ENCODE assay signal across 23 mouse cellular contexts in the genomic region with DNA sequence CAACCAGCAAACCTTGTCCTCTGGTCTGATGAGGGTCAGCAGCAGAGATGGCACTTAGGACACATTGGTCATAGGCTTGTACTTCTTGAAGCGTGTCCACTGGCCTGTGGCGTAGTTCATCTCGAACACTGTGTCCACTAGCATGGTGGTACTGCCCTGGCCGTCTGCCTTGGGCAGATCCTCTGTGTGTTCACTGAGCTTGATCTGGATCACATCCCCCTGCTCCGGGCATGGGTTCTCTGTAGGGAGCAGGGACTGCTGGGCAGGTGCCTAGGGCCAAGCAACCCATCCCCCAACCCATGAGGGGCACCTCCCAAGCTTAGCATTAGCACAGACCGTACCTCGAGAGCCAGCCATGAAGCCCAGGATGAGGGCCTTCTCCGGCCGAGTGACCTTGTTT. TPM values are rescaled to one million over a fixed set of nuclear protein-coding genes. Genes with fewer than 3 reads are reported as not detected.
A peak's percentile ranks its signal among the peaks of the same experiment; 100 is the strongest.
DNase-seq lines count a peak whose midpoint lies in the region; ATAC-seq lines count a peak whose summit lies in the region.
"Had no signal": no experiment of that assay in that cellular context is flagged by ENCODE, and none has a peak within 500 bp of the region (broad histone marks: within the 10 kb centered on the region; RNA-seq: fewer than 3 reads in every experiment).

No protein-coding gene starts in this region.

- H3K4me3 ChIP-seq in hindbrain, embryonic 16.5 days (ENCODE audit: low read length): no peak overlapping the region
- H3K4me3 ChIP-seq in hindbrain, embryonic 13.5 days: no peak overlapping the region
- H3K4me3 ChIP-seq in liver, embryonic 11.5 days (ENCODE audit: low read depth, low read length): no peak overlapping the region
- H3K4me3 ChIP-seq: embryonic facial prominence, embryonic 15.5 days; erythroblast, embryonic 14.5 days; forebrain, embryonic 10.5 days; heart, adult 2 months; hindbrain, embryonic 12.5 days had no signal

- WGBS in hindbrain, embryonic 16.5 days: 89% methylated on average over 9 of the region's 9 CpGs
- WGBS in hindbrain, embryonic 13.5 days: 93% methylated on average over 9 of the region's 9 CpGs
- 91% methylated on average over 9 of the region's 9 CpGs for WGBS in liver, embryonic 11.5 days

- H3K27me3 ChIP-seq in hindbrain, embryonic 16.5 days (replicated peaks; ENCODE audit: control insufficient read depth, insufficient read depth, low read length): no peaks in the 10 kb centered on the region
- H3K27me3 ChIP-seq in hindbrain, embryonic 13.5 days: no peaks in the 10 kb centered on the region
- no peaks in the 10 kb centered on the region for H3K27me3 ChIP-seq in liver, embryonic 11.5 days (replicated peaks; ENCODE audit: control insufficient read depth, insufficient read depth, low read length)
- H3K27me3 ChIP-seq: embryonic facial prominence, embryonic 15.5 days; hindbrain, embryonic 12.5 days; Patski had no signal

- no peak overlapping the region for H3K9ac ChIP-seq in hindbrain, embryonic 16.5 days (ENCODE audit: low read depth, low read length)
- H3K9ac ChIP-seq in hindbrain, embryonic 13.5 days: no peak overlapping the region
- no peak overlapping the region for H3K9ac ChIP-seq in liver, embryonic 11.5 days (ENCODE audit: low read depth, low read length)
- H3K9ac ChIP-seq: embryonic facial prominence, embryonic 15.5 days; hindbrain, embryonic 12.5 days had no signal

- H3K4me2 ChIP-seq in hindbrain, embryonic 16.5 days (ENCODE audit: low read length): no peak overlapping the region
- H3K4me2 ChIP-seq in hindbrain, embryonic 13.5 days: no peak overlapping the region
- H3K4me2 ChIP-seq in liver, embryonic 11.5 days: no peak overlapping the region
- H3K4me2 ChIP-seq: embryonic facial prominence, embryonic 15.5 days; heart, embryonic 11.5 days; hindbrain, embryonic 12.5 days had no signal

- no peak overlapping the region for H3K27ac ChIP-seq in hindbrain, embryonic 16.5 days (ENCODE audit: low read depth, low read length)
- no peak overlapping the region for H3K27ac ChIP-seq in hindbrain, embryonic 13.5 days
- no peak overlapping the region for H3K27ac ChIP-seq in liver, embryonic 11.5 days (ENCODE audit: low read depth, low read length)
- H3K27ac ChIP-seq: embryonic facial prominence, embryonic 15.5 days; forebrain, embryonic 10.5 days; heart, adult 2 months; hindbrain, embryonic 12.5 days had no signal

- no peaks in the 10 kb centered on the region for H3K9me3 ChIP-seq in hindbrain, embryonic 16.5 days (ENCODE audit: control insufficient read depth, low read length)
- H3K9me3 ChIP-seq in hindbrain, embryonic 13.5 days: no peaks in the 10 kb centered on the region
- no peaks in the 10 kb centered on the region for H3K9me3 ChIP-seq in liver, embryonic 11.5 days (ENCODE audit: control insufficient read depth, low read length)
- H3K9me3 ChIP-seq: embryonic facial prominence, embryonic 15.5 days; forebrain, embryonic 10.5 days; hindbrain, embryonic 12.5 days had no signal

- H3K36me3 ChIP-seq in hindbrain, embryonic 16.5 days (ENCODE audit: control insufficient read depth, insufficient read depth, low read length): peaks cover 61% of the 10 kb centered on the region
- H3K36me3 ChIP-seq in hindbrain, embryonic 13.5 days: peaks cover 94% of the 10 kb centered on the region
- peaks cover 77% of the 10 kb centered on the region for H3K36me3 ChIP-seq in liver, embryonic 11.5 days (ENCODE audit: control insufficient read depth, insufficient read depth, low read length)

- ATAC-seq in hindbrain, embryonic 16.5 days: 0 out of 2 replicates have a peak, but pooled peaks have one; percentile 22
- ATAC-seq in hindbrain, embryonic 13.5 days (ENCODE audit: low FRiP score): no peak
- ATAC-seq in liver, embryonic 11.5 days (replicated peaks; ENCODE audit: low FRiP score): 0 out of 2 replicates have a peak, but pooled peaks have one; percentile 27
- ATAC-seq: forebrain, embryonic 16.5 days; Patski had no signal

- DNase-seq in cerebellum, postnatal 10 days: peak; percentile 19 to 34
- no peak for DNase-seq in cerebellum, postnatal 4 days (ENCODE audit: low spot score in 2 of 2)
- no peak for DNase-seq in liver, embryonic 11.5 days (ENCODE audit: low spot score)
- DNase-seq in liver: no peak
- DNase-seq in testis, postnatal 10 days (ENCODE audit: low spot score): peak; percentile 39
- no peak for DNase-seq in testis, postnatal 14 days (ENCODE audit: low spot score)
- DNase-seq: adrenal gland, adult 2 months; adrenal gland, postnatal 25 days; cerebellum, adult 18-20 months; cerebellum, adult 9-11 months; embryo, embryonic 11 days; gastrocnemius, postnatal 10 days; heart, adult 2 months; heart, postnatal 4 days had no signal

- H3K4me1 ChIP-seq in hindbrain, embryonic 16.5 days (ENCODE audit: control insufficient read depth, insufficient read depth, low read depth, low read length): no peaks in the 10 kb centered on the region
- no peaks in the 10 kb centered on the region for H3K4me1 ChIP-seq in hindbrain, embryonic 13.5 days (replicated peaks)
- H3K4me1 ChIP-seq in liver, embryonic 11.5 days (replicated peaks; ENCODE audit: control insufficient read depth, insufficient read depth, low read length): no peaks in the 10 kb centered on the region
- H3K4me1 ChIP-seq: embryonic facial prominence, embryonic 15.5 days; forebrain, embryonic 10.5 days; hindbrain, embryonic 12.5 days had no signal

RNA-seq across cellular contexts. Expression of a gene that starts 37.5 kb away (rescaled TPM):
- polyA plus RNA-seq in hindbrain, embryonic 16.5 days (2015; fragmentation: Nextera tagmentation; extraction: Ambion mirVana): 37.8 and 42.8 TPM in 2 replicates
- polyA plus RNA-seq in hindbrain, embryonic 13.5 days (2015; fragmentation: Nextera tagmentation; extraction: Ambion mirVana): 41.8 and 44.3 TPM in 2 replicates
- polyA plus RNA-seq in liver, embryonic 11.5 days (2014; fragmentation: Nextera tagmentation; extraction: Ambion mirVana): 67.9 and 68.3 TPM in 2 replicates

Comparison
In these comparisons a context has a peak if more than half of its experiments do, and no peak if none do; other contexts are left out.
1. DNase-seq: peak in cerebellum, postnatal 10 days (2 of 2) and testis, postnatal 10 days (single experiment); none in cerebellum, postnatal 4 days (0 of 2), liver, embryonic 11.5 days (single experiment), liver (single experiment) and testis, postnatal 14 days (single experiment).